Mouse (Mus musculus) cerebral cortex, adult 2 months (tissue): ENCODE data around the gene Fam207a.

Source experiments
- WGBS: fragments of 180-500 bp; shearing (Covaris S2); methylation state at CpG from one replicate; pipeline ENCODE4 v1.1.7; 2018; 5-methylcytosine and 5-hydroxymethylcytosine counted together

Fam207a gene

DNA sequence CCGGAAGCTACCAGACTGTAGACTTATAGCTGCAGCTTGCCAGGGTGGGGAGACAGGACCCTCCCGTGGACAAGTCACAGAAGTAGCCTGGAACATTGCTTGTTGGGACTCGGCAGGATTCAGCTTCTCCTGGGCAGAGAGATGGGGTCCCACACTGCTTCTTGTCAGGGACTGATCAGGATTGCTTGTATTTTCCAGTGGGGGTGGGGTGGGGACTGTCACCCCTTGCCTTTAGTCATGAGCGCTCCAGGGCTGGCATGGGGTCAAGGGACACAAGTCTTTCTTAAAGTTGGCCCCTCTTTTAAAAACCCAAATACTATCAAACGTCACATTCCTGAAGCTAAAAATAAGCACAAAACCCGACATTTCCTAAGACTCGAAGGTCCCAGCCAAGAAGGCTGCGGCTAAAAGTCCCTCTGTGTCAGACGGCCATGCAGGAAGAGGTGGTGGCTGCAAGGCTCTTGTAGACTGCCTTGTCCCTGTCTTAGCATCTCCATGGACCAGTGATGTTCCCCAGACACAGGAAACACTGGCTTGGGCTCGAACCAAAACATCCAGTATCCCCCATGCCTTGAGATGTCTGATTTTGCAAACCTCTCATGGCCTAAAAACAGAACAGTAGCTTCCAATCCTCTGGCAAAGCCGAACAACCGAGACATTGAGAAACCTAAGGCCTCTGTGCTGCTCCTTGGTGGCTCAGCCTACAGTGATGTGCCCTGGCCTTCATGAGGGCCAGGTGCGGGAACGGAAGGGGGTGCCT lies 60.2 kb downstream of the Fam207a start:
- 79% methylated on average over 14 of the region's 14 CpGs for WGBS

GRCm38 (mm10) chr10:77454795-77455194 lies 60.8 kb downstream of the Fam207a start:
- whole genome bisulfite sequencing = 87% methylated on average over 6 of the region's 6 CpGs

GRCm38 (mm10) chr10:77451822-77452221 lies 63.8 kb downstream of the Fam207a start:
- WGBS = over 99% methylated on average over 4 of the region's 4 CpGs

- WGBS = 37% methylated on average over 23 of the region's 23 CpGs
Observed at GRCm38 (mm10) chr10:77449315-77450158, 66.0 kb downstream of the Fam207a start.

DNA sequence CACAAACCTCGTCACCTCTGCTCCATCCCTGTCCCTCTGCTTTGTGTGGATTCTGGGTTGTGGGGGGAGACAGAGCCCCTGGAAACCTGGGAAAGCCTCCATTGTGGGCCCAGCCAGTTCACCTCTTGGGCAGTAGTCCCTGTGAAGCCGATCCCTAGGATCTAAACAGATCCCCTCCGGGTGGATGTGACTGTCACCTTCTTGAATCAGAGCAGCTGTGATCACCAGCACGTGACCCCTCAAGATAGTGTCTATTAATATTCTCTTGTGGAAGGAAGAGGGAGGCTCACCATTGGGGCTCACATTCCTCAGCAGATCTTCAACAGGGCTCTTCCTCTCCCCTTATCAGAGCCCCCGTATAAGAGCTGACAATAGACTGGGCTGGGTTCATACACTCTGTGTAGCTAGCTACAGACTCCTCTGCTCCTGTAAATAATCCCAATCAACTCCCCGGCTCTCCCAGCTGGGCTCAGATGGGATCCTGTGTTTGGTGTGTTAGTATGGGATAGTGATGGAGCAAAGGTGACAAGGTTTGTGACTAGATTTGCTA lies 66.8 kb downstream of the Fam207a start:
- 65% methylated on average over 6 of the region's 6 CpGs for whole genome bisulfite sequencing

DNA sequence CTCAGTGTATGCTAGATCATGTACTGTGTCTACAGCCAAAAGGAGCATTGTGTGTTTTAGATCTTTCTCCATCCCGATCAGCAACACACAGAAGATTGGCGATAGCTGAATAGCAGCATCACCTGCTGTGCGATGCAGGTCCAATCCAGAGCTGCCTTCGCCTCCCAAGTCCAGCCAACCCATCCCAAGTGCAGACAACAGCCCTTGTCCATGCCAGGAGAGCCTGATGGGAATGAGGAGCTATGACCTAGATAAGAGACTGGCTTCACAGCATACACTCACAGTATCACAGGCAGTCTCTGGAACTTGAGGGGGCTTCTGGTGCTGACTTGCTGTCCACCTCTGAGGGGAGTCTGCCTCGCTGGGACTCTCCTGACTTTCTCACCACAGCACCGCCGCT lies 67.4 kb downstream of the Fam207a start:
- WGBS = 72% methylated on average over 7 of the region's 7 CpGs

DNA sequence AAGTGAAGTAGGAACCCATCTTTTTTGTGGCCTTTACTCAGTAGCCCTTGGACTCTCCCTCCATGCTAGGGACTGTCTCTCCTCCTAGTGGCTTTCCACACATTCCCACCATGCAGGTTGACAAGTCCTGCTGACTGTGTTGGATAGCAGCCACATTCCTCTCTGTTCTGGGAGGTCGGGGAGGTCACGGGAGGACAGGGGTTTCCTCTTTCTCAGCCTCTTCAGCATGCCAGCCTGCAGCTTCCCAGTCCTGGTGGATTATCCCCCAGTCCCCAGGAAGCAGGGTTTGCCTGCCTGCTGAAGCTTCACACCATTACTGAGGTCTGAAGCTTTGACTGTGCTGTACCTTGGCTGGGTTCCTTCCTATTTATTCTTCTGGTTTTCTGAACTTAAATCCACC lies 67.8 kb downstream of the Fam207a start:
- 31% methylated on average over 2 of the region's 2 CpGs for WGBS

DNA sequence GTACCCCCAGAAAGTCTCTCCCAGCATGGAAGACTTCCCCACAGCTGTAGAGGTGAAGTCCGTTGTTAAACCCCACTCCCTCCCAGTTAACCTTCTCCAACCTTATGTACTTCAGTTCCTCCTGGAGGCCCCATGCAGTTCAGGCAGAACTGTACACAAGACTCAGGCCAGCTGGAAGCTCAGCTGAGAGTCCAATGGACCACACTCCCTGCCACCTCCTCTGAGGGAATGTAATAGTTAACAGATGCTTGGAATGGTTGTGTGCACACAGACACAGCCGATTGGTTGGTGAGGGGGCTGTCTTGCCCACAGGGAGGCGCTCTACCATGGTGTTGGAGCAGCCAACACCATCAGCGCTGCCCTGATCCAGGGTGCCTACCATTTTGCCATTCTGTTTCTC lies 73.3 kb downstream of the Fam207a start:
- WGBS = 87% methylated on average over 4 of the region's 4 CpGs

DNA sequence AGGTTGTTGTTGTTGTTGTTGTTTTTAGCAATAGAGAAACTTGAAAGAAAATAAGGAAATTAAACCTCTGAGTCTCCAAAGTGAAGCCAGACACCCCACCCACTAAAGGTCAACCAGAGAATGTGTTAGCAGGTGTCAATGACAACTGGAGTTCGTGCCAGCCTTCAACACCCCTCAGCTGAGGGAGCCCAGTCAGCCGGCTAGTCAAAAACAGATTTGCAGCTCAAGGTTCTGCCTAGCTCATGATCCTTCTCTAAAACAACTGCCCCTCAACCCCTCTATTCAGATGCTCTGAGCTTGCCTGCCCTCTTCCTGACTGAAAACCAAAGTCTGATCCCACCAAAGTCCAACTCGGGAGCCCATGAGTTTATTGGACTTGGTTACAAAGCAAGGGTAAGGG lies 73.8 kb downstream of the Fam207a start:
- 89% methylated on average over 3 of the region's 3 CpGs for WGBS

DNA sequence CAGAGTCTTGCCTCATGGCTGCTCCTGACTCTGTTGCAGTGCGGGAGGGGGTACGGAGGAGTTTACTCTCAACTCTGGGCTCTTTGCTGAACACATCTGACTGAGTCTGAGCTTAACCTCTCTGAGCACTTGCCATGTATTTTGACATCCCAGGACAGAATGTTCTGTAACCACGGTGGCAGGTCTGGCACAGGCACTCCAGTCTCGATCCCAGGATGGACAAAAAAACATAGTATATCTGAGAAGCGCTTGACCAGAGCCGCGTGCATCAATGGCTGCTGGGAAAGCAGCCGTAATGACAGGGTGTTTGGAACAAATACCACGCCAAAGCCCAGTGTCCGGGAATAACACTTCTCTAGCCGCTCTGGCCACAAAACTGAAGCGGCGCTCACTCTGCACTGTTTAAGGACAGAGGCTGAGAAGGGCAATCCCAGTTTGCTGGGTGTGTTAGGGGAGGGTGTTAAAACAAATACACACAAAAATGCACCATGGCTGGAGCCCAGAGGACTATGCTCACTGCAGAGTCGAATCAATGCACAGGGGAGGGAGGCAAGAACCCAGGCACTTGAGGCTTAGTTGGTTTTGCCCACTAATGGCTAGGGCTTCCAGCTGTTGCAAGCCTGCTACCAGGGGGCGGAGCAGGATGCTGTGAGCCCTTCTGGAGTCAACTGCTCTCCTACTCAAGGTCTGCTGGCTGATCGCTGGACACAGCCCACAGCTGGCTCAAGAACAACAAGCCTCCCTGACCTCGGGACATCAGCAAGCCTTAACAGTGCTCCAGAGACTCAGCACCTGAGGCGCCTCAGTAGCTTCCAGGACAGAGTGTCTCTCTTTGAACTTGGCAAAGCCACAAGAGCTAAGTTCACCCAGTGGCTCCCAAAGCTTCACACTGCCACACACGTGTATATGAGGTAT lies 74.5 kb downstream of the Fam207a start:
- WGBS = 67% methylated on average over 19 of the region's 19 CpGs

DNA sequence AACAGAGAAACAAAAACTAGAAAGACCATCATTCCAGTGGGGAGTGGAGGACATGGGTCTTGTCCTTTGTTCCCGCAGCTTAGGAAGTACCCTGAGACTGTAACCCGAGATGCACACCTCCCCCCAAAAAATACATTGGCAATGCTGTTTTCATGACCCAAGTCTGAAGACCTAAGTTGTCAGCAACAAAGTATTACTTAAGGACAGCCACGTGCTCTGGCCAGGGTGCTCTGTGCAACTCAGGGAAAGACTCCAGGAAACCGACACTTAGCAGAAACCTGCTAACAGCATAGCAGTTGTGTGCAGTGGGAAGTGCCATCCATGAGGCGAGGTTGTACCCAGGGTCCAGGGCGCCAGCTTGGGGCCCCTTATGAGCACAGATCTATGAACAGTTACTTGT lies 75.3 kb downstream of the Fam207a start:
- 58% methylated on average over 6 of the region's 6 CpGs for WGBS

DNA sequence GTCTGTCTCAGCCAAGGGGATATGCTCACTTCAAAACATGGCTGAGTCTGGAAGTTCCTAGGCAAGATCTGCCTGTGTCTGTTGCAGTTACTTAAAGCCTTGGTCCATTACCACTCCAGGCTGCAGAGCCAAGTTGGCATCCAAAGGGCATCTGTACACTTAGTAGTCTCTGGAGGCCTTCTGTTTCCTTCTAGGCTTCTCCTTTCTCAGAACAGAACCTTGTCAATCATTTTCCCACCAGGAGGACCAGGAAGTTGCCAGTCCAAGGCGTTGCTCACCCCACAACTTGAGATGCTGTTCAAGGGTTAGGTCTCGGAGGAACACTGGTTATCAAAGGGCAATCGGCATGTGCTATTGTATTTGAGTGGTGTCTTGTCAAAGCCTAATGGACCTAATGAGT lies 76.6 kb downstream of the Fam207a start:
- WGBS = 88% methylated on average over 3 of the region's 3 CpGs

DNA sequence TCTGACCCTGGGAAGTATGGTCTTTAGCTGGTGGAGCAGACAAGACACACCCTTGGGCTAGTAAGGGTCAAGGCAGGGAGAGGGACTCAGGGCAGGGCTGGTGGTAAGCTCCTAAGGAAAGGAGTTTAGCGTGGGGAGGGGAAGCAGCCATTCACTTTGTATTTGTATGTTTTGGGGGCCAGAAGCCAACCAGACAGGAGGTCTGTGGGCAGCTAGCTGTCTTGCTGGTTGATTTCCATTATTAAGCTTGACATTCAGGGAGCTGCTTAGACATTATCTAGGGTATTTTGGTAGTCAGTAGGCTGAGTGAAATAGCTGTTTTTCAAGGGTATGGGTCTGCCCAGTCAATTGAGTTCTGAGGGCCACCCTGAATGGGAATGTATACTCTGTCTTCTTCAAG lies 77.6 kb downstream of the Fam207a start:
- 67% methylated on average over 1 of the region's 1 CpGs for WGBS
